Mouse (Mus musculus): ENCODE measurements around the gene Gdf11.
A peak's percentile ranks its signal among the peaks of the same experiment; 100 is the strongest.

Gene Gdf11

GRCm38 (mm10) chr10:128892246-128892645 is 728 bp upstream of the Gdf11 start:
- peak in 1 of 2 experiments; percentile 34 for DNase-seq

GRCm38 (mm10) chr10:128890383-128891295 is 879 bp downstream of the Gdf11 start:
- peak in 1 of 2 experiments; percentile 35 for DNase-seq

- DNase-seq = no peak
These were observed 1.7 kb downstream of the Gdf11 start for GRCm38 (mm10) chr10:128889846-128890245.

DNA sequence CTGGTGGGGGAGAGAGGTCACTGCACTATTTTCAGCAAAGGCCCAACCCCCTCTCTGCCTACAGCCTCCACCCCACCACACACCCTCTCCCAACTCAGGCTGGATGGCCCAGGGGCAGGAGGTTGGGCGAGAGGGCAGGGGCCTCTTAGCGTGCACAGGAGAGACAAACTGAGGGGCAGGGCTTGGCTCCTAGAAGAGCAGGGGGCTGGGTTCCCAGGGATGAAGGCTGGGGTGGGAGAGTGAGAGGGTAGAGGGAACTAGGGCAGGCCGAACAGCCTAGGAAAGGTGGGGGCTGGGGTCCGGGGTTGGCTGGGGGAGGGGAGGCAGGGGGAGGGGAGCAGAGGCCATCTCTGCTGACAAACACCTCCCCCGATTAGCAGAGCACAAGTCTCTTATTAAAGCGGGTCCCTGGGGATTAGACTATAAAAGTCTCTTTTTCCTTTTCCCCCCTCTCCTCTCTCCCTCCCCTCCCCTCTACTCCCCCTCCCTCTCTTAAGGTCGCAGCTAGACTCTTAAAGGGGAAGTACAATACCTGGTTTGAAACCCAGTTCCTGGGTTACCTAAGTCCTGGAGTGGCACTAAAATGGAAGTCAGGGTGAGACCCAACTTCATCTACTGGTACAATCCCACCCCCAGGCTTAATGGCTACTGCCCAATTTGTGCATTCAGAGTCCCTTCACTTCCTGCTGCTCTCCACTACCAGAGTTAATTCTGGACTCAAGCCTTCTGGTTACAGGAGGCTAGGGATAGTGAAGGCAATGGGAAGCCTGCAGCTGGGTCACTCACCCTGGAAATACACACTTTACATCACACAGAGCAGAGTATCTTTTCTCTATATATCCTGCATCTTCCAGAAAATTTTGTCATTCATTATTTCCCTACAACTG is 2.3 kb downstream of the Gdf11 start:
- peak in 1 of 2 experiments; percentile 25 for DNase-seq

- DNase-seq = no peak
These were observed 9.5 kb downstream of the Gdf11 start for GRCm38 (mm10) chr10:128882067-128882466.

- no peak for DNase-seq
These were observed 12.7 kb downstream of the Gdf11 start for GRCm38 (mm10) chr10:128878811-128879210.

DNA sequence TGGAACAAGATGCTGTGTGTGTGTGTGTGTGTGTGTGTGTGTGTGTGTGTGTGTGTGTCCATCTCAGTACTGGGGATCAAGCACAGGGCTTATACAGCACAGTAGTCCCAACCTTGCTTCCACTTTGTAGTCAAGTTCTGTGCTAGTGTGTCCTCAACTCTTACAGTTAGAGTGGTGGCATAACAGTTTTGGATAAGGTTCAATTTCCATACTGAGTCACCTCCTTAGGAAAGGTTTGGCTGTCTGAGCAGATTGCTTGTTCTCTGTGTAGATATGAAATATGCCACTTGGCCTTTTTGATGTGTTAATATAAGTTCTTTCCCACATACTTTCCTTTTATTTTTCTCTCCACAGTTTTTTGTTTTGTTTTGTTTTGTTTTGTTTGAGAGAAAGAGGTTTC is 13.2 kb downstream of the Gdf11 start:
- no peak for DNase-seq

DNA sequence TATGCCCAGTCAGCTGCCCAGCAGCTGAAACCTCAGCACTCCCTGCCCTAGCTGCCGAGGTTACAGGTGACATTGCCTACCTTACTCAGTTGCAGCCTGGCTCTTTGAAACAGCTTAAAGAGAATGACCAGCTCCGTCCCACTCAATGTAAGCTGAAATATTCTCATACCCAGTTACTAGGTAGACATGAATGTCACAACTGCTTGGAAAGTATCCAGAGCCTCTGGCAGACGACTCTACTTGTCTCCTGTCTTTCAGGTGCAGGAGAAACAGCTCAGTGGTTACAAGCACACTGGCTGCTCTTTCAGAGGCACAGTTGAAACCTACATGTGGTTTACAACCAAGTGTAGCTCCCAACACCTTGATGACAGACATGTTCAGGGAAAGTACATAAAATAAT is 21.2 kb downstream of the Gdf11 start:
- DNase-seq = no peak

DNA sequence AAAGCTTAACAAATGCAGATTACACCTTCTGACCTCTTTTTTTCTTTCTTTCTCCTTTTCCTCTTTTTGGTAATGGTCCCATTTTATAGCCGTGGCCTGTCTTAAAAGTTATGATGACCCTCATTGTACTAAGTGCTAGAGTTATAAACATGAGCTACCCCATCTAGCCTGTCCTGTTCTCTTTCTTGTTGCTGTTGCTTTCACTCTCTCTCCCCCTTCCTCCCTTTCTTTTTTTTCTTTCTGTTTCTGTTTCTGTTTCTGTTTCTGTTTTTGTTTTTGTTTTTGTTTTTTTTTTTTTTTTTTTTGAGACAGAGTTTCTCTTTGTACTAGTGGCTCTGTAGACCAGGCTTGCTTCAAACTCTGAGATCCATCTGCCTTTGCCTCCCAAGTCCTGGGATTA is 25.0 kb downstream of the Gdf11 start:
- DNase-seq = no peak

DNA sequence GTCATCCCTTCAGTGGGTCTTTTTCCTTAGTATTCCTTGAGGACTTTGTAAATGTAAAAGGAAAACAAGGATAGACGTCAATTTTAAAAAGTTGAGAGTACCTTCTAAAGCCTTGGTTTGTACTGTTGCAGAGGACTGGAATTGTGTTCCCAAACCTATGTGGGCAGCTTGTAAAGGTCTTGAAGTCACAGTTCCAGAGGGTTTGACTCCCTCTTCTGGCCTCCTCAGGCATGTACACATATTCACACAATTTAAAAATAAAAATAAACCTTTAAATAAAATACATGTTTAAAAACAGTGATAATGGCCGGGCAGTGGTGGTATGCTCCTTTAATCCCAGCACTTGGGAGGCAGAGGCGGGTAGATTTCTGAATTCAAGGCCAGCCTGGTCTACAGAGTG is 25.5 kb downstream of the Gdf11 start:
- DNase-seq = no peak

DNA sequence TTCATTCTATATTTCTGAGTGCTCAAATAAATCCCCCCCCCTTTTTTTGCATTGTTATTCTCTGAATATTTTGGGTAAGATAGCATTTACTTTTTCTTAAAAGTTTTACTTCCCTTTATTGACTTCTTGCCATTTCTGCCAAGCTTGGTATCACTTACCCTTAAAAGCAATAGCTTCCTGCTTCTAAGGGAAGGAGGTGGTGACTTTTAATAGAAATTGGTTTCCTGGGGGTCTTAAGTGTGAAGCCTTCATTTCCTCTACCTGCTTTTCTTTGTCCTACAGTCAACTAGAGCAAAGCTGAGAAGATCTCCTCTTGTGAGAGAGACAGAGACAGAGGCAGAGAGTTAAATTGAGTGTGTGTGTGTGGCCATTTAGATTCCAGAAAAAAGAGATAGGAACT is 30.3 kb downstream of the Gdf11 start:
- DNase-seq = no peak

GRCm38 (mm10) chr10:128850339-128850738 is 41.2 kb downstream of the Gdf11 start:
- no peak for DNase-seq

DNA sequence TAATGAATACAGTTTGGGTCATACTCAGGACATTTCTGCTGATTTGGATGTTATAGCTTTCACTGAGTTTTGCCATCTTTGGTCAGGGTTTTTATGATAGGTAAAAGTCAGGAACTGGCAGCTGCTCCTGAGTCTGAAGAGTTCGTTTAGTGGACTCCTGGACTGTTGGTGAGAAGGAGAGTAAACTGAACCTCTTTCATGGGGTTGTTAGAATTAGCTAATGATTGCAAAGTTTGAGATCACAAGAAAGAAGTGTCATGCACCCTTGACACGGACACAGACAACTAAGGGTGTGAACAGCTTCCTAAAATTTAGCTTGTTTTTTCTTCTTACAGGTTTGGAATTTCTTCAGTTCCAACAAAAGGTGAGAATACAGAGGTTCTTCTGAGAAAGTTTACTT is 43.1 kb downstream of the Gdf11 start:
- DNase-seq = no peak

- DNase-seq = no peak
These were observed 44.9 kb downstream of the Gdf11 start for GRCm38 (mm10) chr10:128846664-128847063.

GRCm38 (mm10) chr10:128845516-128845915 is 46.0 kb downstream of the Gdf11 start:
- DNase-seq = peak; percentile 26 to 32

DNA sequence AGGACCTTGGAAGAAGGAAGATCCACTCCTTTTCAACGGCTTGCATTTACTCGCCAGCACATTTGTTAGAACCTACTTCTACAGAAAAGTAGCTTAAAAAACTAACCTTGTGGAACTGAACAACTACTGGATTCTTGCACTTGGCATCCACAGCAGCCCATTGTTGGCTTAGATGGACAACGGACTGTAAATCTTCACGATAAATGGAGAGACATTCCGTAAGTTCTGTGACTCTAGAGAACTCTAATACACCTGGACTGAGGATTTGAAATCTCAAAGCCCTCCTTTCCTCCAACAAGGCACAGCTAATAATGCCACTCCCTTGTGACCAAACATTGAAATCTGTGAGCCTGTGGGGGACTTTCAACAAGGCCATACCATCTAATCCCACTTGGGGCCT is 48.3 kb downstream of the Gdf11 start:
- no peak for DNase-seq

DNA sequence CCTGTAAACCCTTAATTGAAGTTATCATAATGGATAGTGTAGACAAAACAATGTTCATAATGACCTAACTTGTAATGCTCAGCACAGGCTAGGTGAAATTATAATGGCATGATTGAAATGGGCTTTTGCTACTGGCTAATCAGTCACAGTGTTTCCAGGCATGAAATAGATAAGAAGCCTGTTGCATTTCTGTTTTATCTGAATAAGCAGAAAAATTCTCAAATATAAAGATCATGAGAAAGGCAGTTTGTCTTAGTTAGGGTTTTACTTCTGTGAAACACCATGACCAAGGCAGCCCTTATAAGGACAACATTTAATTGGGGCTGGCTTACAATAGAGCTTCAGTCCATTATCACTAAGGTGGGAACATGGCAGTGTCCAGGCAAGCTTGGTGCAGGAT is 50.9 kb downstream of the Gdf11 start:
- no peak for DNase-seq

GRCm38 (mm10) chr10:128839434-128839833 is 52.1 kb downstream of the Gdf11 start:
- no peak for DNase-seq

- no peak for DNase-seq
These were observed 54.1 kb downstream of the Gdf11 start for GRCm38 (mm10) chr10:128837400-128837799.

Measured in cerebellum, postnatal 14 days (tissue).